Mouse (Mus musculus): ENCODE results near the gene 9530002B09Rik.

- TF ChIP-seq POLR2A (IDR thresholded peaks at IDR 0.05; ENCODE audit: borderline replicate concordance, extremely low read depth, low read depth, low read length) (no peak), CTCF (IDR thresholded peaks at IDR 0.05; ENCODE audit: insufficient read depth, low read length) (no peak)
Observed at GRCm38 (mm10) chr4:122688975-122689374, at the start of gene 9530002B09Rik.
